Mouse (Mus musculus): ENCODE results near the gene Ly6g6f. TPM values are rescaled to one million over a fixed set of nuclear protein-coding genes. Genes with fewer than 3 reads are reported as not detected.

The Ly6g6f gene
- polyA plus RNA-seq, 1 experiment from 2014 or later, result not detected

- Histone ChIP-seq H3K27ac (ENCODE audit: low read length) (no peak overlapping the region), H3K9me3 (replicated peaks; ENCODE audit: control insufficient read depth, low read length, poor library complexity, severe bottlenecking) (no peaks in the 10 kb centered on the region), H3K4me3 (ENCODE audit: low read depth, low read length) (no peak overlapping the region), H3K27me3 (ENCODE audit: control insufficient read depth, insufficient read depth, low read depth, low read length) (no peaks in the 10 kb centered on the region), H3K4me1 (ENCODE audit: control insufficient read depth, insufficient read depth, low read length) (peaks cover 18% of the 10 kb centered on the region), H3K36me3 (ENCODE audit: control insufficient read depth, insufficient read depth, low read length) (no peaks in the 10 kb centered on the region), H3K4me2 (ENCODE audit: low read length) (no peak overlapping the region), H3K9ac (ENCODE audit: low read depth, low read length) (no peak overlapping the region)
- 91% methylated on average over 7 of the region's 7 CpGs for WGBS
- no peak for ATAC-seq
Observed at GRCm38 (mm10) chr17:35055691-35056495, 29.5 kb downstream of the Ly6g6f start.

GRCm38 (mm10) chr17:35052271-35052798, 33.1 kb downstream of the Ly6g6f start:
- Histone ChIP-seq H3K4me1 (ENCODE audit: control insufficient read depth, insufficient read depth, low read length) (peaks cover 11% of the 10 kb centered on the region), H3K9me3 (replicated peaks; ENCODE audit: control insufficient read depth, low read length, poor library complexity, severe bottlenecking) (no peaks in the 10 kb centered on the region), H3K4me2 (ENCODE audit: low read length) (peak overlapping the region; percentile 41), H3K27me3 (ENCODE audit: control insufficient read depth, insufficient read depth, low read depth, low read length) (no peaks in the 10 kb centered on the region), H3K4me3 (ENCODE audit: low read depth, low read length) (no peak overlapping the region), H3K9ac (ENCODE audit: low read depth, low read length) (no peak overlapping the region), H3K36me3 (ENCODE audit: control insufficient read depth, insufficient read depth, low read length) (no peaks in the 10 kb centered on the region), H3K27ac (ENCODE audit: low read length) (0 out of 2 replicates have a peak overlapping the region, but pooled peaks have one; percentile 71)
- no peak for ATAC-seq
- WGBS, result 69% methylated on average over 12 of the region's 12 CpGs

- WGBS, result 3% methylated on average over 21 of the region's 21 CpGs
- H3K27ac ChIP-seq (ENCODE audit: low read length), result peak overlapping the region; percentile 71
- peak overlapping the region; percentile 35 for H3K4me3 ChIP-seq (ENCODE audit: low read depth, low read length)
- H3K9ac ChIP-seq (ENCODE audit: low read depth, low read length), result peak overlapping the region; percentile 30
- H3K4me1 ChIP-seq (ENCODE audit: control insufficient read depth, insufficient read depth, low read length), result peaks cover 11% of the 10 kb centered on the region
- peak; percentile 47 for ATAC-seq
- H3K36me3 ChIP-seq (ENCODE audit: control insufficient read depth, insufficient read depth, low read length), result no peaks in the 10 kb centered on the region
- H3K9me3 ChIP-seq (replicated peaks; ENCODE audit: control insufficient read depth, low read length, poor library complexity, severe bottlenecking), result no peaks in the 10 kb centered on the region
- peak overlapping the region; percentile 41 for H3K4me2 ChIP-seq (ENCODE audit: low read length)
- no peaks in the 10 kb centered on the region for H3K27me3 ChIP-seq (ENCODE audit: control insufficient read depth, insufficient read depth, low read depth, low read length)
Observed at GRCm38 (mm10) chr17:35051156-35052086, 34.0 kb downstream of the Ly6g6f start.

- Histone ChIP-seq H3K36me3 (ENCODE audit: control insufficient read depth, insufficient read depth, low read length) (no peaks in the 10 kb centered on the region), H3K4me1 (ENCODE audit: control insufficient read depth, insufficient read depth, low read length) (peaks cover 11% of the 10 kb centered on the region), H3K27me3 (ENCODE audit: control insufficient read depth, insufficient read depth, low read depth, low read length) (no peaks in the 10 kb centered on the region), H3K9me3 (replicated peaks; ENCODE audit: control insufficient read depth, low read length, poor library complexity, severe bottlenecking) (no peaks in the 10 kb centered on the region), H3K27ac (ENCODE audit: low read length) (peak overlapping the region; percentile 75), H3K4me3 (ENCODE audit: low read depth, low read length) (peak overlapping the region; percentile 35), H3K4me2 (ENCODE audit: low read length) (peak overlapping the region; percentile 41), H3K9ac (ENCODE audit: low read depth, low read length) (peak overlapping the region; percentile 61)
- no peak for ATAC-seq
- 1% methylated on average over 27 of the region's 27 CpGs for WGBS
Observed at GRCm38 (mm10) chr17:35050126-35050750, 35.2 kb downstream of the Ly6g6f start.

- peak within 1 kb of the TSS; percentile 61 for H3K9ac ChIP-seq (ENCODE audit: low read depth, low read length)
- peak within 1 kb of the TSS; percentile 35 for H3K4me3 ChIP-seq (ENCODE audit: low read depth, low read length)
- H3K4me2 ChIP-seq (ENCODE audit: low read length), result peak within 1 kb of the TSS; percentile 41
- H3K9me3 ChIP-seq (replicated peaks; ENCODE audit: control insufficient read depth, low read length, poor library complexity, severe bottlenecking), result no peaks in the 10 kb centered on the region
- H3K4me1 ChIP-seq (ENCODE audit: control insufficient read depth, insufficient read depth, low read length), result peaks cover 11% of the 10 kb centered on the region
- peak within 1 kb of the TSS; percentile 75 for H3K27ac ChIP-seq (ENCODE audit: low read length)
- ATAC-seq, result no peak
- H3K36me3 ChIP-seq (ENCODE audit: control insufficient read depth, insufficient read depth, low read length), result no peaks in the 10 kb centered on the region
- no peaks in the 10 kb centered on the region for H3K27me3 ChIP-seq (ENCODE audit: control insufficient read depth, insufficient read depth, low read depth, low read length)
- 7% methylated on average over 10 of the region's 11 CpGs for WGBS
Observed at GRCm38 (mm10) chr17:35049561-35050016, 35.8 kb downstream of the Ly6g6f start, which contains the start of gene Clic1. Clic1 (plus strand) TSS chr17:35049966.

- Histone ChIP-seq H3K27me3 (ENCODE audit: control insufficient read depth, insufficient read depth, low read depth, low read length) (no peaks in the 10 kb centered on the region), H3K4me2 (ENCODE audit: low read length) (no peak overlapping the region; the same call in 1 of the 2 replicates), H3K9ac (ENCODE audit: low read depth, low read length) (no peak overlapping the region), H3K4me3 (ENCODE audit: low read depth, low read length) (no peak overlapping the region), H3K36me3 (ENCODE audit: control insufficient read depth, insufficient read depth, low read length) (no peaks in the 10 kb centered on the region), H3K4me1 (ENCODE audit: control insufficient read depth, insufficient read depth, low read length) (peaks cover 11% of the 10 kb centered on the region), H3K27ac (ENCODE audit: low read length) (no peak overlapping the region; the same call in 1 of the 2 replicates), H3K9me3 (replicated peaks; ENCODE audit: control insufficient read depth, low read length, poor library complexity, severe bottlenecking) (no peaks in the 10 kb centered on the region)
- ATAC-seq, result no peak
- 74% methylated on average over 5 of the region's 5 CpGs for WGBS
Observed at GRCm38 (mm10) chr17:35048932-35049440, 36.4 kb downstream of the Ly6g6f start.

GRCm38 (mm10) chr17:35048149-35048931, 37.1 kb downstream of the Ly6g6f start:
- Histone ChIP-seq H3K4me3 (ENCODE audit: low read depth, low read length) (no peak overlapping the region), H3K9ac (ENCODE audit: low read depth, low read length) (no peak overlapping the region), H3K4me1 (ENCODE audit: control insufficient read depth, insufficient read depth, low read length) (peaks cover 11% of the 10 kb centered on the region), H3K36me3 (ENCODE audit: control insufficient read depth, insufficient read depth, low read length) (no peaks in the 10 kb centered on the region), H3K9me3 (replicated peaks; ENCODE audit: control insufficient read depth, low read length, poor library complexity, severe bottlenecking) (no peaks in the 10 kb centered on the region), H3K4me2 (ENCODE audit: low read length) (no peak overlapping the region), H3K27ac (ENCODE audit: low read length) (peak overlapping the region; percentile 54), H3K27me3 (ENCODE audit: control insufficient read depth, insufficient read depth, low read depth, low read length) (no peaks in the 10 kb centered on the region)
- ATAC-seq, result no peak
- 40% methylated on average over 9 of the region's 11 CpGs for WGBS

GRCm38 (mm10) chr17:35047688-35048087, 37.7 kb downstream of the Ly6g6f start:
- no peak for ATAC-seq
- H3K27me3 ChIP-seq (ENCODE audit: control insufficient read depth, insufficient read depth, low read depth, low read length), result no peaks in the 10 kb centered on the region
- H3K9me3 ChIP-seq (replicated peaks; ENCODE audit: control insufficient read depth, low read length, poor library complexity, severe bottlenecking), result no peaks in the 10 kb centered on the region
- no peaks in the 10 kb centered on the region for H3K36me3 ChIP-seq (ENCODE audit: control insufficient read depth, insufficient read depth, low read length)
- H3K4me3 ChIP-seq (ENCODE audit: low read depth, low read length), result no peak overlapping the region
- WGBS, result 64% methylated on average over 1 of the region's 1 CpGs
- peaks cover 11% of the 10 kb centered on the region for H3K4me1 ChIP-seq (ENCODE audit: control insufficient read depth, insufficient read depth, low read length)
- H3K27ac ChIP-seq (ENCODE audit: low read length), result no peak overlapping the region
- H3K4me2 ChIP-seq (ENCODE audit: low read length), result no peak overlapping the region
- no peak overlapping the region for H3K9ac ChIP-seq (ENCODE audit: low read depth, low read length)
